Comparison of ENCODE assay signal across 8 mouse cellular contexts in genomic region chr14:18238750-18239731, GRCm38 (mm10). TPM values are rescaled to one million over a fixed set of nuclear protein-coding genes. Genes with fewer than 3 reads are reported as not detected.
DNase-seq lines count a peak whose midpoint lies in the region; ATAC-seq lines count a peak whose summit lies in the region.

Nr1d2 (minus strand) TSS chr14:18239127.

- peak within 1 kb of the TSS; percentile 90 for H3K27ac ChIP-seq in heart, embryonic 10.5 days
- H3K27ac ChIP-seq in kidney, embryonic 15.5 days: peak within 1 kb of the TSS; percentile 94

- peak within 1 kb of the TSS; percentile 83 for H3K4me3 ChIP-seq in heart, embryonic 10.5 days
- H3K4me3 ChIP-seq in kidney, embryonic 15.5 days (replicated peaks): peak within 1 kb of the TSS; percentile 69

- peak; percentile 95 to 96 for DNase-seq in B cell, adult 2 months
- DNase-seq in brain, adult 2 months (ENCODE audit: low read depth, low spot score): peak; percentile 99
- DNase-seq in heart, embryonic 10.5 days (ENCODE audit: low spot score): peak; percentile 100
- peak; percentile 95 for DNase-seq in liver
- DNase-seq in spleen, postnatal 4 days (ENCODE audit: low spot score in 2 of 2): peak; percentile 92 to 94

- WGBS in heart, embryonic 10.5 days: under 1% methylated on average over 62 of the region's 66 CpGs
- under 1% methylated on average over 66 of the region's 66 CpGs for WGBS in kidney, embryonic 15.5 days

- ATAC-seq in erythroblast, adult 5-6 weeks (replicated peaks; ENCODE audit: low FRiP score, poor library complexity, severe bottlenecking): peak; percentile 77
- peak; percentile 95 for ATAC-seq in kidney, embryonic 15.5 days (replicated peaks; ENCODE audit: low FRiP score)
- ATAC-seq in monocyte, adult 5-6 weeks (replicated peaks; ENCODE audit: insufficient number of reproducible peaks, low FRiP score, low TSS enrichment, poor library complexity, severe bottlenecking): peak; percentile 83

- H3K9ac ChIP-seq in kidney, embryonic 15.5 days: peak within 1 kb of the TSS; percentile 61

- no peaks in the 10 kb centered on the region for H3K27me3 ChIP-seq in heart, embryonic 10.5 days (ENCODE audit: insufficient read depth, poor library complexity, severe bottlenecking)
- H3K27me3 ChIP-seq in kidney, embryonic 15.5 days: no peaks in the 10 kb centered on the region

- H3K36me3 ChIP-seq in heart, embryonic 10.5 days: no peaks in the 10 kb centered on the region
- no peaks in the 10 kb centered on the region for H3K36me3 ChIP-seq in kidney, embryonic 15.5 days

- peak within 1 kb of the TSS; percentile 76 for H3K4me2 ChIP-seq in kidney, embryonic 15.5 days

- H3K4me1 ChIP-seq in heart, embryonic 10.5 days: peaks cover 12% of the 10 kb centered on the region; the same call in 1 of the 2 replicates
- H3K4me1 ChIP-seq in kidney, embryonic 15.5 days: peaks cover 13% of the 10 kb centered on the region; the same call in 1 of the 2 replicates

- no peaks in the 10 kb centered on the region for H3K9me3 ChIP-seq in heart, embryonic 10.5 days
- no peaks in the 10 kb centered on the region for H3K9me3 ChIP-seq in kidney, embryonic 15.5 days (replicated peaks)

RNA-seq across cellular contexts. Expression of gene Nr1d2, which starts in this region (rescaled TPM):
- total RNA-seq in erythroblast, adult 5-6 weeks (2015; ENCODE audit: low replicate concordance): 2.9 TPM in 1 of 2 replicates, not detected in the other
- 2.0 and 2.5 TPM in 2 replicates for total RNA-seq in erythroblast, adult 5-6 weeks (2017; ENCODE audit: low replicate concordance)
- 5.4 and 8.8 TPM in 2 replicates for polyA plus RNA-seq in heart, embryonic 10.5 days (2016; fragmentation: Nextera tagmentation; extraction: Ambion mirVana)
- polyA plus RNA-seq in kidney, embryonic 15.5 days (2015; fragmentation: Nextera tagmentation; extraction: Ambion mirVana): 9.6 and 9.9 TPM in 2 replicates
- total RNA-seq in monocyte, adult 5-6 weeks (2017): 58.5 to 87.8 TPM (median 76.6 TPM) in 3 replicates

Comparison
In these comparisons a context has a peak if more than half of its experiments do, and no peak if none do; other contexts are left out.
1. Peak in every context shown above with its lines: DNase-seq, ATAC-seq, H3K4me3 ChIP-seq and H3K27ac ChIP-seq.
2. RNA of gene Nr1d2 (total RNA-seq): 58.5 to 87.8 TPM in monocyte, adult 5-6 weeks; 2.0 to 2.9 TPM in erythroblast, adult 5-6 weeks; every median in the first group is over 10 times any median in the second.